In genomic region chr17:46589635-46590314, GRCm38 (mm10) we compare ENCODE assay signal across 14 mouse cellular contexts. TPM values are rescaled to one million over a fixed set of nuclear protein-coding genes. Genes with fewer than 3 reads are reported as not detected.
DNase-seq lines count a peak whose midpoint lies in the region; ATAC-seq and TF ChIP-seq lines count a peak whose summit lies in the region.
"Had no signal": no experiment of that assay in that cellular context is flagged by ENCODE, and none has a peak within 500 bp of the region (broad histone marks: within the 10 kb centered on the region; RNA-seq: fewer than 3 reads in every experiment).

No protein-coding gene starts in this region.

- H3K9me3 ChIP-seq in intestine, embryonic 16.5 days (ENCODE audit: control insufficient read depth, low read length) = no peaks in the 10 kb centered on the region
- H3K9me3 ChIP-seq in intestine, embryonic 15.5 days = no peaks in the 10 kb centered on the region
- H3K9me3 ChIP-seq in lung, embryonic 16.5 days (ENCODE audit: control insufficient read depth, low read length) = no peaks in the 10 kb centered on the region
- H3K9me3 ChIP-seq in lung, postnatal 0 days (ENCODE audit: low read length) = no peaks in the 10 kb centered on the region
- H3K9me3 ChIP-seq in forebrain, embryonic 14.5 days (replicated peaks; ENCODE audit: control insufficient read depth, low read length) = no peaks in the 10 kb centered on the region
- H3K9me3 ChIP-seq: embryonic facial prominence, embryonic 13.5 days; midbrain, embryonic 15.5 days had no signal

- DNase-seq in lung, postnatal 0 days (ENCODE audit: low spot score) = no peak
- DNase-seq in cerebellum, postnatal 36 days = peak; percentile 30 to 46
- DNase-seq in natural killer cell, adult 2 months (ENCODE audit: low spot score in 2 of 2) = no peak
- no peak for DNase-seq in spleen, postnatal 4 days (ENCODE audit: low spot score in 2 of 2)
- DNase-seq in forebrain, embryonic 14.5 days (ENCODE audit: low spot score) = no peak
- DNase-seq: heart, adult 18-20 months; kidney, postnatal 14 days; thymus, adult 2 months had no signal

- no peak overlapping the region for H3K27ac ChIP-seq in intestine, embryonic 16.5 days (ENCODE audit: low read length)
- H3K27ac ChIP-seq in intestine, embryonic 15.5 days = no peak overlapping the region; the same call in 1 of the 2 replicates
- H3K27ac ChIP-seq in lung, embryonic 16.5 days (ENCODE audit: low read length) = 0 out of 2 replicates have a peak overlapping the region, but pooled peaks have one; percentile 15
- no peak overlapping the region for H3K27ac ChIP-seq in lung, postnatal 0 days (ENCODE audit: low read length)
- H3K27ac ChIP-seq in forebrain, embryonic 14.5 days (ENCODE audit: low read depth, low read length) = no peak overlapping the region
- H3K27ac ChIP-seq: embryonic facial prominence, embryonic 13.5 days; midbrain, embryonic 15.5 days had no signal

- no peak; the same call in 1 of the 2 replicates for TF ChIP-seq CTCF in lung, postnatal 0 days (IDR thresholded peaks at IDR 0.05)

- H3K4me2 ChIP-seq in intestine, embryonic 16.5 days (ENCODE audit: low read depth, low read length) = no peak overlapping the region
- no peak overlapping the region for H3K4me2 ChIP-seq in intestine, embryonic 15.5 days (replicated peaks)
- no peak overlapping the region for H3K4me2 ChIP-seq in lung, embryonic 16.5 days (ENCODE audit: low read depth, low read length)
- H3K4me2 ChIP-seq in lung, postnatal 0 days (replicated peaks; ENCODE audit: low read depth, low read length) = no peak overlapping the region
- no peak overlapping the region for H3K4me2 ChIP-seq in forebrain, embryonic 14.5 days (ENCODE audit: low read length)
- H3K4me2 ChIP-seq: embryonic facial prominence, embryonic 13.5 days; midbrain, embryonic 15.5 days had no signal

- 86% methylated on average over 16 of the region's 16 CpGs for WGBS in intestine, embryonic 16.5 days
- WGBS in intestine, embryonic 15.5 days = 84% methylated on average over 16 of the region's 16 CpGs
- WGBS in lung, embryonic 16.5 days = 86% methylated on average over 16 of the region's 16 CpGs
- 84% methylated on average over 16 of the region's 16 CpGs for WGBS in lung, postnatal 0 days
- 92% methylated on average over 16 of the region's 16 CpGs for WGBS in forebrain, embryonic 14.5 days

- peaks cover 15% of the 10 kb centered on the region; the same call in 1 of the 2 replicates for H3K4me1 ChIP-seq in intestine, embryonic 16.5 days (ENCODE audit: control insufficient read depth, insufficient read depth, low read length)
- H3K4me1 ChIP-seq in intestine, embryonic 15.5 days (replicated peaks) = peaks cover 24% of the 10 kb centered on the region
- H3K4me1 ChIP-seq in lung, embryonic 16.5 days (replicated peaks; ENCODE audit: control insufficient read depth, insufficient read depth, low read length) = peaks cover 7% of the 10 kb centered on the region
- H3K4me1 ChIP-seq in lung, postnatal 0 days (ENCODE audit: insufficient read depth, low read depth, low read length) = no peaks in the 10 kb centered on the region; the same call in 1 of the 2 replicates
- no peaks in the 10 kb centered on the region for H3K4me1 ChIP-seq in forebrain, embryonic 14.5 days (ENCODE audit: control insufficient read depth, insufficient read depth, low read length)

- no peak for TF ChIP-seq EP300 in lung, postnatal 0 days (IDR thresholded peaks at IDR 0.05)

- no peaks in the 10 kb centered on the region for H3K27me3 ChIP-seq in intestine, embryonic 16.5 days (replicated peaks; ENCODE audit: control insufficient read depth, insufficient read depth, low read length)
- H3K27me3 ChIP-seq in intestine, embryonic 15.5 days (replicated peaks) = no peaks in the 10 kb centered on the region
- no peaks in the 10 kb centered on the region for H3K27me3 ChIP-seq in lung, embryonic 16.5 days (ENCODE audit: control insufficient read depth, insufficient read depth, low read depth, low read length)
- H3K27me3 ChIP-seq in lung, postnatal 0 days (replicated peaks; ENCODE audit: insufficient read depth, low read length) = no peaks in the 10 kb centered on the region
- H3K27me3 ChIP-seq in forebrain, embryonic 14.5 days (replicated peaks; ENCODE audit: control insufficient read depth, insufficient read depth, low read length) = no peaks in the 10 kb centered on the region
- H3K27me3 ChIP-seq: embryonic facial prominence, embryonic 13.5 days; midbrain, embryonic 15.5 days had no signal

- no peak overlapping the region for H3K4me3 ChIP-seq in intestine, embryonic 16.5 days (ENCODE audit: low read length)
- H3K4me3 ChIP-seq in intestine, embryonic 15.5 days (replicated peaks) = no peak overlapping the region
- no peak overlapping the region for H3K4me3 ChIP-seq in lung, embryonic 16.5 days (ENCODE audit: low read length)
- no peak overlapping the region for H3K4me3 ChIP-seq in lung, postnatal 0 days (ENCODE audit: low read depth, low read length)
- no peak overlapping the region for H3K4me3 ChIP-seq in forebrain, embryonic 14.5 days (ENCODE audit: low read depth, low read length)
- H3K4me3 ChIP-seq: embryonic facial prominence, embryonic 13.5 days; midbrain, embryonic 15.5 days had no signal

- ATAC-seq in intestine, embryonic 16.5 days = peak; percentile 41; the same call in 1 of the 2 replicates
- no peak for ATAC-seq in intestine, embryonic 15.5 days
- ATAC-seq in lung, embryonic 16.5 days (ENCODE audit: low read depth) = no peak
- no peak for ATAC-seq in lung, postnatal 0 days
- no peak for ATAC-seq in forebrain, embryonic 14.5 days
- ATAC-seq: CD4-positive, CD25-positive, alpha-beta regulatory T cell, adult 4 months; midbrain, embryonic 15.5 days had no signal

- H3K36me3 ChIP-seq in intestine, embryonic 16.5 days (ENCODE audit: control insufficient read depth, insufficient read depth, low read length) = peaks cover 15% of the 10 kb centered on the region
- H3K36me3 ChIP-seq in intestine, embryonic 15.5 days = peaks cover 14% of the 10 kb centered on the region
- peaks cover 24% of the 10 kb centered on the region for H3K36me3 ChIP-seq in lung, embryonic 16.5 days (ENCODE audit: control insufficient read depth, insufficient read depth, low read length)
- peaks cover 9% of the 10 kb centered on the region for H3K36me3 ChIP-seq in lung, postnatal 0 days (ENCODE audit: insufficient read depth, low read length)
- H3K36me3 ChIP-seq in forebrain, embryonic 14.5 days (ENCODE audit: control insufficient read depth, insufficient read depth, low read length) = peaks cover 55% of the 10 kb centered on the region

- no peak overlapping the region for H3K9ac ChIP-seq in intestine, embryonic 16.5 days (ENCODE audit: low read depth, low read length)
- no peak overlapping the region; the same call in 1 of the 2 replicates for H3K9ac ChIP-seq in intestine, embryonic 15.5 days
- H3K9ac ChIP-seq in lung, embryonic 16.5 days (ENCODE audit: low read length) = no peak overlapping the region
- no peak overlapping the region for H3K9ac ChIP-seq in lung, postnatal 0 days (replicated peaks; ENCODE audit: low read depth)
- H3K9ac ChIP-seq in forebrain, embryonic 14.5 days (ENCODE audit: low read length) = no peak overlapping the region
- H3K9ac ChIP-seq: embryonic facial prominence, embryonic 13.5 days; midbrain, embryonic 15.5 days had no signal

RNA-seq across cellular contexts. Expression of gene Srf, which starts 33.8 kb away (rescaled TPM):
- 4.9 and 5.9 TPM in 2 replicates for polyA plus RNA-seq in intestine, embryonic 16.5 days (2015; fragmentation: Nextera tagmentation; extraction: Ambion mirVana)
- 7.6 and 8.9 TPM in 2 replicates for polyA plus RNA-seq in intestine, embryonic 15.5 days (2015; fragmentation: Nextera tagmentation; extraction: Ambion mirVana)
- 6.1 and 6.5 TPM in 2 replicates for polyA plus RNA-seq in lung, embryonic 16.5 days (2015; fragmentation: Nextera tagmentation; extraction: Ambion mirVana)
- polyA plus RNA-seq in lung, postnatal 0 days (2015; fragmentation: Nextera tagmentation; extraction: Ambion mirVana) = 5.1 and 5.6 TPM in 2 replicates
- polyA plus RNA-seq in forebrain, embryonic 14.5 days (2014; fragmentation: Nextera tagmentation; extraction: Ambion mirVana) = 4.6 and 4.7 TPM in 2 replicates

RNA-seq across cellular contexts. Expression of gene Ptk7, which starts 39.5 kb away (rescaled TPM):
- polyA plus RNA-seq in intestine, embryonic 16.5 days (2015; fragmentation: Nextera tagmentation; extraction: Ambion mirVana) = 53.2 and 54.4 TPM in 2 replicates
- 61.8 and 66.2 TPM in 2 replicates for polyA plus RNA-seq in intestine, embryonic 15.5 days (2015; fragmentation: Nextera tagmentation; extraction: Ambion mirVana)
- polyA plus RNA-seq in lung, embryonic 16.5 days (2015; fragmentation: Nextera tagmentation; extraction: Ambion mirVana) = 141 and 143 TPM in 2 replicates
- polyA plus RNA-seq in lung, postnatal 0 days (2015; fragmentation: Nextera tagmentation; extraction: Ambion mirVana) = 73.2 and 75.8 TPM in 2 replicates
- polyA plus RNA-seq in forebrain, embryonic 14.5 days (2014; fragmentation: Nextera tagmentation; extraction: Ambion mirVana) = 15.3 and 19.0 TPM in 2 replicates
- polyA plus RNA-seq: CD4-positive, CD25-positive, alpha-beta regulatory T cell, adult 4 months had no signal

RNA-seq across cellular contexts. Expression of gene Cul9, which starts 43.6 kb away (rescaled TPM):
- 2.8 and 3.0 TPM in 2 replicates for polyA plus RNA-seq in intestine, embryonic 16.5 days (2015; fragmentation: Nextera tagmentation; extraction: Ambion mirVana)
- 2.8 and 3.4 TPM in 2 replicates for polyA plus RNA-seq in intestine, embryonic 15.5 days (2015; fragmentation: Nextera tagmentation; extraction: Ambion mirVana)
- polyA plus RNA-seq in lung, embryonic 16.5 days (2015; fragmentation: Nextera tagmentation; extraction: Ambion mirVana) = 4.0 and 4.1 TPM in 2 replicates
- polyA plus RNA-seq in lung, postnatal 0 days (2015; fragmentation: Nextera tagmentation; extraction: Ambion mirVana) = 3.5 and 3.8 TPM in 2 replicates
- polyA plus RNA-seq in forebrain, embryonic 14.5 days (2014; fragmentation: Nextera tagmentation; extraction: Ambion mirVana) = 7.6 and 10.8 TPM in 2 replicates

RNA-seq across cellular contexts. Expression of gene Klc4, which starts 56.0 kb away (rescaled TPM):
- polyA plus RNA-seq in intestine, embryonic 16.5 days (2015; fragmentation: Nextera tagmentation; extraction: Ambion mirVana) = 93.7 and 104 TPM in 2 replicates
- polyA plus RNA-seq in intestine, embryonic 15.5 days (2015; fragmentation: Nextera tagmentation; extraction: Ambion mirVana) = 64.6 and 73.2 TPM in 2 replicates
- 27.6 and 30.8 TPM in 2 replicates for polyA plus RNA-seq in lung, embryonic 16.5 days (2015; fragmentation: Nextera tagmentation; extraction: Ambion mirVana)
- polyA plus RNA-seq in lung, postnatal 0 days (2015; fragmentation: Nextera tagmentation; extraction: Ambion mirVana) = 36.5 and 38.4 TPM in 2 replicates
- polyA plus RNA-seq in forebrain, embryonic 14.5 days (2014; fragmentation: Nextera tagmentation; extraction: Ambion mirVana) = 34.7 and 38.8 TPM in 2 replicates

RNA-seq across cellular contexts. Expression of gene Mrpl2, which starts 56.3 kb away (rescaled TPM):
- 164 and 170 TPM in 2 replicates for polyA plus RNA-seq in intestine, embryonic 16.5 days (2015; fragmentation: Nextera tagmentation; extraction: Ambion mirVana)
- 148 and 156 TPM in 2 replicates for polyA plus RNA-seq in intestine, embryonic 15.5 days (2015; fragmentation: Nextera tagmentation; extraction: Ambion mirVana)
- 93.0 and 97.4 TPM in 2 replicates for polyA plus RNA-seq in lung, embryonic 16.5 days (2015; fragmentation: Nextera tagmentation; extraction: Ambion mirVana)
- polyA plus RNA-seq in lung, postnatal 0 days (2015; fragmentation: Nextera tagmentation; extraction: Ambion mirVana) = 69.2 and 88.6 TPM in 2 replicates
- polyA plus RNA-seq in forebrain, embryonic 14.5 days (2014; fragmentation: Nextera tagmentation; extraction: Ambion mirVana) = 83.3 and 108 TPM in 2 replicates

Comparison
In these comparisons a context has a peak if more than half of its experiments do, and no peak if none do; other contexts are left out.
1. DNase-seq: peak in cerebellum, postnatal 36 days (2 of 2); none in lung, postnatal 0 days (single experiment), natural killer cell, adult 2 months (0 of 2), spleen, postnatal 4 days (0 of 2) and forebrain, embryonic 14.5 days (single experiment).